10 mouse cellular contexts compared by ENCODE assay signal in genomic region chr10:80166136-80166535, GRCm38 (mm10). TPM values are rescaled to one million over a fixed set of nuclear protein-coding genes. Genes with fewer than 3 reads are reported as not detected.
DNase-seq lines count a peak whose midpoint lies in the region; ATAC-seq and TF ChIP-seq lines count a peak whose summit lies in the region.
"Not testable (repeated sequence)": the region's sequence is repeated elsewhere in the genome, so short reads cannot be mapped to it uniquely, and the experiment has no call there.
"Had no signal": no experiment of that assay in that cellular context is flagged by ENCODE, and none has a peak within 500 bp of the region (broad histone marks: within the 10 kb centered on the region; RNA-seq: fewer than 3 reads in every experiment).

No protein-coding gene starts in this region.

- WGBS in forebrain, embryonic 11.5 days: 83% methylated on average over 4 of the region's 4 CpGs
- WGBS in heart, embryonic 13.5 days: 74% methylated on average over 4 of the region's 4 CpGs
- WGBS in hindbrain, embryonic 16.5 days: 92% methylated on average over 4 of the region's 4 CpGs
- 92% methylated on average over 4 of the region's 4 CpGs for WGBS in lung, embryonic 14.5 days
- 93% methylated on average over 4 of the region's 4 CpGs for WGBS in midbrain, embryonic 16.5 days
- 83% methylated on average over 4 of the region's 4 CpGs for WGBS in stomach, embryonic 15.5 days

- not testable (repeated sequence) for TF ChIP-seq POLR2A in bone marrow macrophage, adult 2 months (IDR thresholded peaks at IDR 0.05; ENCODE audit: borderline replicate concordance, low read depth, low read length)

- H3K9me3 ChIP-seq in forebrain, embryonic 11.5 days (ENCODE audit: control insufficient read depth, low read length); heart, embryonic 13.5 days; hindbrain, embryonic 16.5 days (ENCODE audit: control insufficient read depth, low read length); lung, embryonic 14.5 days (ENCODE audit: low read depth, low read length); midbrain, embryonic 16.5 days (replicated peaks; ENCODE audit: control insufficient read depth, low read length, poor library complexity, severe bottlenecking); stomach, embryonic 15.5 days: not testable (repeated sequence)

- peak overlapping the region; percentile 14; the same call in 1 of the 2 replicates for H3K9ac ChIP-seq in forebrain, embryonic 11.5 days (ENCODE audit: low read length)
- peak overlapping the region; percentile 75 for H3K9ac ChIP-seq in heart, embryonic 13.5 days
- peak overlapping the region; percentile 55; the same call in 1 of the 2 replicates for H3K9ac ChIP-seq in hindbrain, embryonic 16.5 days (ENCODE audit: low read depth, low read length)
- not testable (repeated sequence) for H3K9ac ChIP-seq in lung, embryonic 14.5 days; stomach, embryonic 15.5 days
- peak overlapping the region; percentile 75 for H3K9ac ChIP-seq in midbrain, embryonic 16.5 days (ENCODE audit: low read depth, low read length)

- peak overlapping the region; percentile 41 for H3K27ac ChIP-seq in bone marrow macrophage, adult 2 months (ENCODE audit: insufficient read depth, low read depth, low read length)
- 0 out of 2 replicates have a peak overlapping the region, but pooled peaks have one; percentile 99 for H3K27ac ChIP-seq in forebrain, embryonic 11.5 days (ENCODE audit: low read depth, low read length)
- peak overlapping the region; percentile 89 for H3K27ac ChIP-seq in heart, embryonic 13.5 days (replicated peaks)
- peak overlapping the region; percentile 90 for H3K27ac ChIP-seq in hindbrain, embryonic 16.5 days (ENCODE audit: low read depth, low read length)
- H3K27ac ChIP-seq in left cerebral cortex, adult 2 months: peak overlapping the region; percentile 87
- 0 out of 2 replicates have a peak overlapping the region, but pooled peaks have one; percentile 75 for H3K27ac ChIP-seq in lung, embryonic 14.5 days (ENCODE audit: low read depth)
- peak overlapping the region; percentile 82 for H3K27ac ChIP-seq in midbrain, embryonic 16.5 days (ENCODE audit: low read length)
- peak overlapping the region; percentile 92; the same call in 1 of the 2 replicates for H3K27ac ChIP-seq in stomach, embryonic 15.5 days

- H3K4me3 ChIP-seq in bone marrow macrophage, adult 2 months (ENCODE audit: insufficient read depth, low read length): peak overlapping the region; percentile 36
- not testable (repeated sequence) for H3K4me3 ChIP-seq in forebrain, embryonic 11.5 days (ENCODE audit: low read depth, low read length); left cerebral cortex, adult 2 months; lung, embryonic 14.5 days (ENCODE audit: low read depth, low read length); midbrain, embryonic 16.5 days (ENCODE audit: low read depth, low read length)
- peak overlapping the region; percentile 51 for H3K4me3 ChIP-seq in heart, embryonic 13.5 days
- H3K4me3 ChIP-seq in hindbrain, embryonic 16.5 days (ENCODE audit: low read length): peak overlapping the region; percentile 50; the same call in 1 of the 2 replicates
- H3K4me3 ChIP-seq in stomach, embryonic 15.5 days (replicated peaks): peak overlapping the region; percentile 37; the same call in 1 of the 2 replicates

- peaks cover 12% of the 10 kb centered on the region for H3K36me3 ChIP-seq in forebrain, embryonic 11.5 days (ENCODE audit: control insufficient read depth, insufficient read depth, low read length)
- peaks cover 20% of the 10 kb centered on the region for H3K36me3 ChIP-seq in heart, embryonic 13.5 days
- peaks cover 13% of the 10 kb centered on the region for H3K36me3 ChIP-seq in hindbrain, embryonic 16.5 days (ENCODE audit: control insufficient read depth, insufficient read depth, low read length)
- peaks cover 19% of the 10 kb centered on the region for H3K36me3 ChIP-seq in lung, embryonic 14.5 days (ENCODE audit: insufficient read depth)
- H3K36me3 ChIP-seq in midbrain, embryonic 16.5 days (ENCODE audit: control insufficient read depth, insufficient read depth, low read length): not testable (repeated sequence)
- H3K36me3 ChIP-seq in stomach, embryonic 15.5 days: peaks cover 14% of the 10 kb centered on the region

- not testable (repeated sequence) for DNase-seq in forebrain, embryonic 11.5 days (ENCODE audit: low spot score); left cerebral cortex, adult 2 months (ENCODE audit: extremely low spot score in 1 of 2, low spot score in 2 of 2); lung, embryonic 14.5 days

- not testable (repeated sequence) for TF ChIP-seq CTCF in bone marrow macrophage, adult 2 months (IDR thresholded peaks at IDR 0.05; ENCODE audit: low read depth, low read length); left cerebral cortex, adult 2 months (IDR thresholded peaks at IDR 0.05); lung, embryonic 14.5 days (IDR thresholded peaks at IDR 0.05; ENCODE audit: low read depth)

- H3K27me3 ChIP-seq in forebrain, embryonic 11.5 days (ENCODE audit: control insufficient read depth, insufficient read depth, low read length); heart, embryonic 13.5 days (replicated peaks); hindbrain, embryonic 16.5 days (replicated peaks; ENCODE audit: control insufficient read depth, insufficient read depth, low read length); lung, embryonic 14.5 days (ENCODE audit: insufficient read depth, low read length); midbrain, embryonic 16.5 days (ENCODE audit: control insufficient read depth, insufficient read depth, low read depth, low read length); stomach, embryonic 15.5 days (replicated peaks): not testable (repeated sequence)

- not testable (repeated sequence) for ATAC-seq in forebrain, embryonic 11.5 days (replicated peaks; ENCODE audit: low FRiP score); heart, embryonic 13.5 days (ENCODE audit: extremely low read depth, insufficient number of reproducible peaks, low FRiP score, low TSS enrichment); hindbrain, embryonic 16.5 days; lung, embryonic 14.5 days (ENCODE audit: insufficient read depth); midbrain, embryonic 16.5 days; stomach, embryonic 15.5 days (ENCODE audit: insufficient read depth, low FRiP score, low read depth)

- H3K4me2 ChIP-seq in forebrain, embryonic 11.5 days (ENCODE audit: low read depth, low read length, severe bottlenecking): not testable (repeated sequence)
- peak overlapping the region; percentile 86 for H3K4me2 ChIP-seq in heart, embryonic 13.5 days
- peak overlapping the region; percentile 95 for H3K4me2 ChIP-seq in hindbrain, embryonic 16.5 days (ENCODE audit: low read length)
- peak overlapping the region; percentile 97 for H3K4me2 ChIP-seq in lung, embryonic 14.5 days
- peak overlapping the region; percentile 97 for H3K4me2 ChIP-seq in midbrain, embryonic 16.5 days (ENCODE audit: low read length)
- 0 out of 2 replicates have a peak overlapping the region, but pooled peaks have one; percentile 70 for H3K4me2 ChIP-seq in stomach, embryonic 15.5 days

- H3K4me1 ChIP-seq in bone marrow macrophage, adult 2 months (ENCODE audit: control insufficient read depth, insufficient read depth, low read length): peaks cover 42% of the 10 kb centered on the region
- peaks cover 30% of the 10 kb centered on the region for H3K4me1 ChIP-seq in forebrain, embryonic 11.5 days (replicated peaks; ENCODE audit: control insufficient read depth, insufficient read depth, low read length)
- H3K4me1 ChIP-seq in heart, embryonic 13.5 days: peaks cover 77% of the 10 kb centered on the region
- H3K4me1 ChIP-seq in hindbrain, embryonic 16.5 days (ENCODE audit: control insufficient read depth, insufficient read depth, low read depth, low read length): peaks cover 54% of the 10 kb centered on the region
- peaks cover 43% of the 10 kb centered on the region for H3K4me1 ChIP-seq in lung, embryonic 14.5 days (ENCODE audit: insufficient read depth)
- H3K4me1 ChIP-seq in midbrain, embryonic 16.5 days (ENCODE audit: control insufficient read depth, insufficient read depth, low read length): peaks cover 46% of the 10 kb centered on the region
- H3K4me1 ChIP-seq in stomach, embryonic 15.5 days: peaks cover 75% of the 10 kb centered on the region

- intact Hi-C loops in left cerebral cortex, adult 2 months (cut with DNase I): not testable (repeated sequence)

RNA-seq across cellular contexts. Expression of gene Cirbp, which starts 0.4 kb away (rescaled TPM):
- polyA plus RNA-seq in bone marrow macrophage, adult 2 months (2012; ENCODE audit: insufficient read depth, insufficient read length, missing spikeins): 48.0 and 49.8 TPM in 2 replicates
- polyA plus RNA-seq in forebrain, embryonic 11.5 days (2014; fragmentation: Nextera tagmentation; extraction: Ambion mirVana): 82.0 and 83.4 TPM in 2 replicates
- polyA plus RNA-seq in heart, embryonic 13.5 days (2015; fragmentation: Nextera tagmentation; extraction: Ambion mirVana): 87.9 and 96.4 TPM in 2 replicates
- polyA plus RNA-seq in hindbrain, embryonic 16.5 days (2015; fragmentation: Nextera tagmentation; extraction: Ambion mirVana): 288 and 311 TPM in 2 replicates
- total RNA-seq in left cerebral cortex, adult 2 months (2021): 10 to 100 TPM; 75.8 to 93.0 TPM
- polyA plus RNA-seq in lung, embryonic 14.5 days (2014; fragmentation: Nextera tagmentation; extraction: Ambion mirVana): 71.8 and 71.9 TPM in 2 replicates
- 380 and 398 TPM in 2 replicates for polyA plus RNA-seq in midbrain, embryonic 16.5 days (2015; fragmentation: Nextera tagmentation; extraction: Ambion mirVana)
- 90.3 and 103 TPM in 2 replicates for polyA plus RNA-seq in stomach, embryonic 15.5 days (2015; fragmentation: Nextera tagmentation; extraction: Ambion mirVana)

RNA-seq across cellular contexts. Expression of gene 1600002K03Rik, which starts 6.6 kb away (rescaled TPM):
- polyA plus RNA-seq in bone marrow macrophage, adult 2 months (2012; ENCODE audit: insufficient read depth, insufficient read length, missing spikeins): 22.7 and 23.9 TPM in 2 replicates
- polyA plus RNA-seq in forebrain, embryonic 11.5 days (2014; fragmentation: Nextera tagmentation; extraction: Ambion mirVana): 6.4 and 8.3 TPM in 2 replicates
- 10.4 and 13.1 TPM in 2 replicates for polyA plus RNA-seq in heart, embryonic 13.5 days (2015; fragmentation: Nextera tagmentation; extraction: Ambion mirVana)
- polyA plus RNA-seq in hindbrain, embryonic 16.5 days (2015; fragmentation: Nextera tagmentation; extraction: Ambion mirVana): 9.4 and 10.1 TPM in 2 replicates
- total RNA-seq in left cerebral cortex, adult 2 months (2021): 1 to 10 TPM; 6.0 to 8.1 TPM
- 8.3 and 9.7 TPM in 2 replicates for polyA plus RNA-seq in lung, embryonic 14.5 days (2014; fragmentation: Nextera tagmentation; extraction: Ambion mirVana)
- polyA plus RNA-seq in midbrain, embryonic 16.5 days (2015; fragmentation: Nextera tagmentation; extraction: Ambion mirVana): 11.0 and 11.4 TPM in 2 replicates
- 17.5 and 19.7 TPM in 2 replicates for polyA plus RNA-seq in stomach, embryonic 15.5 days (2015; fragmentation: Nextera tagmentation; extraction: Ambion mirVana)

RNA-seq across cellular contexts. Expression of gene Efna2, which starts 13.1 kb away (rescaled TPM):
- 0.51 and 1.0 TPM in 2 replicates for polyA plus RNA-seq in bone marrow macrophage, adult 2 months (2012; ENCODE audit: insufficient read depth, insufficient read length, missing spikeins)
- 48.8 and 50.7 TPM in 2 replicates for polyA plus RNA-seq in forebrain, embryonic 11.5 days (2014; fragmentation: Nextera tagmentation; extraction: Ambion mirVana)
- polyA plus RNA-seq in heart, embryonic 13.5 days (2015; fragmentation: Nextera tagmentation; extraction: Ambion mirVana): 8.5 and 10.6 TPM in 2 replicates
- 21.5 and 22.7 TPM in 2 replicates for polyA plus RNA-seq in hindbrain, embryonic 16.5 days (2015; fragmentation: Nextera tagmentation; extraction: Ambion mirVana)
- 1 to 10 TPM; 6.8 to 7.2 TPM for total RNA-seq in left cerebral cortex, adult 2 months (2021)
- polyA plus RNA-seq in lung, embryonic 14.5 days (2014; fragmentation: Nextera tagmentation; extraction: Ambion mirVana): 19.6 and 22.7 TPM in 2 replicates
- 37.3 and 43.3 TPM in 2 replicates for polyA plus RNA-seq in midbrain, embryonic 16.5 days (2015; fragmentation: Nextera tagmentation; extraction: Ambion mirVana)
- 15.7 TPM in 2 replicates for polyA plus RNA-seq in stomach, embryonic 15.5 days (2015; fragmentation: Nextera tagmentation; extraction: Ambion mirVana)
- total RNA-seq: common myeloid progenitor, adult 5-6 weeks had no signal
- polyA plus RNA-seq: activated CD4-positive, CD25-positive, alpha-beta regulatory T cell, adult 4 months had no signal

RNA-seq across cellular contexts. Expression of gene Midn, which starts 18.1 kb away (rescaled TPM):
- 32.9 and 40.5 TPM in 2 replicates for polyA plus RNA-seq in bone marrow macrophage, adult 2 months (2012; ENCODE audit: insufficient read depth, insufficient read length, missing spikeins)
- 58.3 and 66.4 TPM in 2 replicates for polyA plus RNA-seq in forebrain, embryonic 11.5 days (2014; fragmentation: Nextera tagmentation; extraction: Ambion mirVana)
- 15.6 and 15.7 TPM in 2 replicates for polyA plus RNA-seq in heart, embryonic 13.5 days (2015; fragmentation: Nextera tagmentation; extraction: Ambion mirVana)
- 16.0 and 16.1 TPM in 2 replicates for polyA plus RNA-seq in hindbrain, embryonic 16.5 days (2015; fragmentation: Nextera tagmentation; extraction: Ambion mirVana)
- 100 to 1,000 TPM in 1 of 2 experiments, 10 to 100 TPM in 1; 80.7 to 127 TPM for total RNA-seq in left cerebral cortex, adult 2 months (2021)
- polyA plus RNA-seq in lung, embryonic 14.5 days (2014; fragmentation: Nextera tagmentation; extraction: Ambion mirVana): 32.6 and 34.2 TPM in 2 replicates
- 15.5 and 21.1 TPM in 2 replicates for polyA plus RNA-seq in midbrain, embryonic 16.5 days (2015; fragmentation: Nextera tagmentation; extraction: Ambion mirVana)
- polyA plus RNA-seq in stomach, embryonic 15.5 days (2015; fragmentation: Nextera tagmentation; extraction: Ambion mirVana): 16.0 and 19.8 TPM in 2 replicates

RNA-seq across cellular contexts. Expression of gene Cbarp, which starts 25.5 kb away (rescaled TPM):
- polyA plus RNA-seq in bone marrow macrophage, adult 2 months (2012; ENCODE audit: insufficient read depth, insufficient read length, missing spikeins): 2.0 and 2.9 TPM in 2 replicates
- polyA plus RNA-seq in forebrain, embryonic 11.5 days (2014; fragmentation: Nextera tagmentation; extraction: Ambion mirVana): 10.4 and 15.0 TPM in 2 replicates
- polyA plus RNA-seq in heart, embryonic 13.5 days (2015; fragmentation: Nextera tagmentation; extraction: Ambion mirVana): 1.6 and 2.5 TPM in 2 replicates
- 98.8 and 130 TPM in 2 replicates for polyA plus RNA-seq in hindbrain, embryonic 16.5 days (2015; fragmentation: Nextera tagmentation; extraction: Ambion mirVana)
- 100 to 1,000 TPM; 431 to 456 TPM for total RNA-seq in left cerebral cortex, adult 2 months (2021)
- 3.8 and 5.5 TPM in 2 replicates for polyA plus RNA-seq in lung, embryonic 14.5 days (2014; fragmentation: Nextera tagmentation; extraction: Ambion mirVana)
- 70.3 and 81.6 TPM in 2 replicates for polyA plus RNA-seq in midbrain, embryonic 16.5 days (2015; fragmentation: Nextera tagmentation; extraction: Ambion mirVana)
- 5.1 and 6.7 TPM in 2 replicates for polyA plus RNA-seq in stomach, embryonic 15.5 days (2015; fragmentation: Nextera tagmentation; extraction: Ambion mirVana)

Comparison
In these comparisons a context has a peak if more than half of its experiments do, and no peak if none do; other contexts are left out.
1. H3K27ac ChIP-seq: peak in every context shown above with its lines; median percentile 99 in forebrain, embryonic 11.5 days; 92 in stomach, embryonic 15.5 days; 90 in hindbrain, embryonic 16.5 days; 89 in heart, embryonic 13.5 days; 87 in left cerebral cortex, adult 2 months; 82 in midbrain, embryonic 16.5 days; 75 in lung, embryonic 14.5 days; 41 in bone marrow macrophage, adult 2 months.